Mouse (Mus musculus): ENCODE measurements around the gene Prss41. TPM values are rescaled to one million over a fixed set of nuclear protein-coding genes. Genes with fewer than 3 reads are reported as not detected.

Gene Prss41
- polyA plus RNA-seq, 1 experiment from 2014 or later = 3.1 TPM

DNA sequence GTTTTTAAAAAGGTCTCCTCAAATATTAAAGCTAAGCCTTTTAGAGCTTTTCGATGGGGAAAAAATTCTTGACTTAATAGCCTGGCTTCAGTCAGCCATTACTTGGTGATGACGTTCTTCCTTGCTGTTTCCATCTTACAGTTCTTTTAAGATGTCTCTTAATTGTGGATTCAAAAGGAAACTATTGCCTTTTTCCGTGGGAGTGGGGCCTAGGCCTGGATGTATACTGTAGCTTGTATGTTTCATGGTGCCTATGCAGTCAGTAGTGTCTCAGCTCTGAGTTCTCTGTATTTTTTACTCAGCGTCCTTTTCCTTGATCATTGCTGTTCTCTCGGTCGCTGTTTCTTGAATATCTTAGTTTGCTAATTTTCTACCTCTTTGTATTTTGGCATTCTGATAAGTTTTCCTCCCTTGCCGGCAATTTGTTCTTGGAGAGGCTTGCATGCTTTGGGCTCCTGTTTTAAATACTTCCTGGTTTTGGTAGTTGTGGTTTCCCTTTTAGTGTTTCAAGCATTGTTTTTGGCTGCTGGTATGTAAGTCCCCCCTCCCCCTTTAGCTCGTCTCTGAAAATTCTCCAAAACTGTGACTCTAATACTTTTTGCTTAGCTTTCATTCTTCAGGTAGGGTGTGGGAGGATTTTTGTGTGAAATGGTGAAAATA is 39.4 kb downstream of the Prss41 start:
- H3K9me3 ChIP-seq (replicated peaks; ENCODE audit: low read length) = no peaks in the 10 kb centered on the region
- ATAC-seq (replicated peaks; ENCODE audit: low FRiP score, low read depth) (no peak), DNase-seq (ENCODE audit: low spot score) (peak; percentile 49)
- H3K36me3 ChIP-seq (ENCODE audit: insufficient read depth, low read length) = peaks cover 19% of the 10 kb centered on the region
- no peak for TF ChIP-seq CTCF (IDR thresholded peaks at IDR 0.05; ENCODE audit: low read depth)
- H3K9ac ChIP-seq (ENCODE audit: low read depth, low read length) = peak overlapping the region; percentile 95; the same call in 1 of the 2 replicates
- H3K27ac ChIP-seq = peak overlapping the region; percentile 97; the same call in 1 of the 2 replicates
- peak overlapping the region; percentile 82 for H3K4me2 ChIP-seq (ENCODE audit: low read length)
- 1% methylated on average over 8 of the region's 8 CpGs for WGBS
- peaks cover 18% of the 10 kb centered on the region; the same call in 1 of the 2 replicates for H3K4me1 ChIP-seq (replicated peaks; ENCODE audit: insufficient read depth, low read length)
- peak overlapping the region; percentile 98 for H3K4me3 ChIP-seq (replicated peaks; ENCODE audit: low read depth, low read length)
- H3K27me3 ChIP-seq (ENCODE audit: insufficient read depth, low read length) = no peaks in the 10 kb centered on the region

DNA sequence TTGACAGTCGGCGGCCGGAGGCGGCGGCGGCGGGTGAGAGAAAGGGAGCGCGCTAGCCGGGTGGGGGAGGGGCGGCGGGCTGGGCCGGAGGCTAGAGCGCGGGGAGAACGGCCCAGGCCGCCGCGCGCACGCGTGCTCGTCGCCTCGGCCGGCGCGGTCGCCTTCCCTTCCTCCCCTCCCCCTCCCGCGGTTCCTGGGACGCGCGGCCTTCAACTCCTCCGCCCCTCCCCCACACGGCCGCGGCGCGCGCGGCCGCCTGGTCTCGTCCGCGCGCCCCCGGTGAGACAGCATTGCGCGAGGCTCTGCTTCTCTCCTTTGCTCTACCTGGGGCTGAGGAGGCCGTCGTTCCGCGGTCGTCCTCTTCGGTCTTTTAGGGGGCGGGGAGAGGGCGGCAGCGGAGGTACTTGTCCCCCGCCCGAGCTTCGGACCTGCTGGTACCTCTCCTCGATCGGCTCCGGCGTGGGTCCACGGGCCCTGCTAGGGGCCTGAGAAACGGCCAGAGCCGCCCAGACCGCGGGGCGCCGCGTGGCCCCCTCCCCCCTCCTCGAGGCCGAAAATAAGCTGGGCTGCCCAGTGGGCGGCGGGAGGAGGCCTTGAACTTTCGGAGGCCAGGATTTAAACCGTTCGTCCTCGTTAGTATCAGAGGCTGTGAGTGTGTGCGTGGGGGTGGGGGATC is 40.5 kb downstream of the Prss41 start:
- under 1% methylated on average over 40 of the region's 83 CpGs for WGBS
- Histone ChIP-seq H3K4me3 (replicated peaks; ENCODE audit: low read depth, low read length) (peak overlapping the region; percentile 98), H3K36me3 (ENCODE audit: insufficient read depth, low read length) (peaks cover 9% of the 10 kb centered on the region; the same call in 1 of the 2 replicates), H3K4me1 (replicated peaks; ENCODE audit: insufficient read depth, low read length) (peaks cover 18% of the 10 kb centered on the region; the same call in 1 of the 2 replicates), H3K9me3 (replicated peaks; ENCODE audit: low read length) (no peaks in the 10 kb centered on the region), H3K27ac (peak overlapping the region; percentile 97), H3K27me3 (ENCODE audit: insufficient read depth, low read length) (no peaks in the 10 kb centered on the region), H3K4me2 (ENCODE audit: low read length) (peak overlapping the region; percentile 82), H3K9ac (ENCODE audit: low read depth, low read length) (peak overlapping the region; percentile 95)
- no peak for TF ChIP-seq CTCF (IDR thresholded peaks at IDR 0.05; ENCODE audit: low read depth)
- DNase-seq (ENCODE audit: low spot score) = peak; percentile 81
- ATAC-seq (replicated peaks; ENCODE audit: low FRiP score, low read depth) = peak; percentile 61

DNA sequence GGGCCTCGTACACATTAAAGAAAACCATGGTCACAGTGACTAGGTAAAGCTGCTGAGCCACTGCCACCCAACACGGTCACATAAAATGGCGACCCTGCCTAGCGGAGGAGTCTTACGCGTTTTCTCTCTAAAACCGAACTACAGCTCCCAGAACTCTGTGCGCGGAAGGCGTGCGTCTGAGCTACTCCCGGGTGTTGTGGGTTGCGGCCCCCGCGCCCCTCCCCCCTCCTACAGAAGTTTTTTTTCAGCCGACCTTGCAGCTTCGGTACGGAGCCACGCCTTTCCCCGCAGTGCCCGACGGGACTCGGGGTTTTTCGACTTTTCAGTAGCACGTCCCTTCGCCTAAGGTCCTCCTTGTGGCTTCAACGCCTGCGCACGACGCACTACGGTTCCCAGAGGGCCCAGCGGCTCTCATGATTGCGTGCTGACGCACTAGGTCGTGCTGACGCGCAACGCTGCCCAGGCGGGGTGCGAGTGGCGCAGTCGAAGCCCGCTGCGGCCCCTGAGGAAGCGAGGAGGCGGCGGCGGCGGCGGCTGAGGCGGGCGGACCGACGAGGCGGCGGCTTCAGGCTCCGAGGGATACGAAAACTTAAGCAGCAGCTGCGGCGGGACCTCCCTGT is 41.1 kb downstream of the Prss41 start:
- DNase-seq (ENCODE audit: low spot score) = peak; percentile 100
- peak overlapping the region; percentile 95 for H3K9ac ChIP-seq (ENCODE audit: low read depth, low read length)
- H3K27ac ChIP-seq = peak overlapping the region; percentile 97
- no peaks in the 10 kb centered on the region for H3K9me3 ChIP-seq (replicated peaks; ENCODE audit: low read length)
- no peaks in the 10 kb centered on the region for H3K27me3 ChIP-seq (ENCODE audit: insufficient read depth, low read length)
- H3K36me3 ChIP-seq (ENCODE audit: insufficient read depth, low read length) = peaks cover 3% of the 10 kb centered on the region; the same call in 1 of the 2 replicates
- H3K4me2 ChIP-seq (ENCODE audit: low read length) = peak overlapping the region; percentile 82
- peaks cover 18% of the 10 kb centered on the region; the same call in 1 of the 2 replicates for H3K4me1 ChIP-seq (replicated peaks; ENCODE audit: insufficient read depth, low read length)
- peak overlapping the region; percentile 98 for H3K4me3 ChIP-seq (replicated peaks; ENCODE audit: low read depth, low read length)
- WGBS = 4% methylated on average over 59 of the region's 60 CpGs
- TF ChIP-seq CTCF (IDR thresholded peaks at IDR 0.05; ENCODE audit: low read depth) = no peak
- ATAC-seq (replicated peaks; ENCODE audit: low FRiP score, low read depth) = peak; percentile 98

DNA sequence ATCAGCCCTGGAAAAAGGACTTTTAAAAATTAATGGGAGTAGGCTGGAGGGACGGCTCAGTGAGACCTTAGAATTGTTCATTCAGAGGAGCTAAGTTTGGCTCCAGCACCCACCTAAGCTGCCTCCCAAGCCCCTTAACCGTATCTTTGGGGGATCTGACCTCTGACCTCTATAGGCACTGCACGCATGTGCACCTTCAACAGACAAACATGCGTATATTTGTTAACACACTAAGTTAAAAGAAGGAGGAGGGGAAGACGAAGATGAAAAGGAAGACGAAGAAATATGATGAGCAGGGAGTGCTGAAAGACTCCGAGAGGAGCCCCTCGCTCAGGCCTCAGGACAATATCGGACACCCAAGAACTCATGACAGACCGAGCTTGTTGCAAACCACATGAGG is 42.3 kb downstream of the Prss41 start:
- Histone ChIP-seq H3K9ac (ENCODE audit: low read depth, low read length) (no peak overlapping the region), H3K4me1 (replicated peaks; ENCODE audit: insufficient read depth, low read length) (peaks cover 10% of the 10 kb centered on the region; the same call in 1 of the 2 replicates), H3K36me3 (ENCODE audit: insufficient read depth, low read length) (no peaks in the 10 kb centered on the region), H3K9me3 (replicated peaks; ENCODE audit: low read length) (no peaks in the 10 kb centered on the region), H3K27me3 (ENCODE audit: insufficient read depth, low read length) (no peaks in the 10 kb centered on the region), H3K4me2 (ENCODE audit: low read length) (no peak overlapping the region), H3K4me3 (replicated peaks; ENCODE audit: low read depth, low read length) (no peak overlapping the region), H3K27ac (no peak overlapping the region)
- TF ChIP-seq CTCF (IDR thresholded peaks at IDR 0.05; ENCODE audit: low read depth) = no peak
- DNase-seq (ENCODE audit: low spot score) (no peak), ATAC-seq (replicated peaks; ENCODE audit: low FRiP score, low read depth) (no peak)
- WGBS = 93% methylated on average over 10 of the region's 10 CpGs

DNA sequence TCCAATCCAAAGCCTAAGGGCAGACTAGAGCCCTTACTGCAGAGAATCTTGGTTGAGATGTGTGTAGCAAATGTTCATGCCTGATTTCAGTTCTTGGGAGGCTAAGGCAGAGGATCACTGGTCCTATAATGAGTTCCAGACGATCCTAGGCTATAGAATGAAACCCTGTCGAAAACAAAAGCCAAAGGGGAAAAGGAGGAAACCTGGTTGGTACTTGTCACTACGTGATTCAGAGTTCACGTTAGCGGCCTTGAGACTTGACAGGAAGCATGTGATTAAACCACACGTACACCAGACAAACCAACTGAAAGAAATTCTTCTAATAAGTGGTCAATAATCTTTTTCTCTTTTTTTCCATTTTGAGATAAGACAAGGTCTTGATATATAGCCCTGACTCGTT is 46.7 kb downstream of the Prss41 start:
- 73% methylated on average over 7 of the region's 7 CpGs for WGBS

DNA sequence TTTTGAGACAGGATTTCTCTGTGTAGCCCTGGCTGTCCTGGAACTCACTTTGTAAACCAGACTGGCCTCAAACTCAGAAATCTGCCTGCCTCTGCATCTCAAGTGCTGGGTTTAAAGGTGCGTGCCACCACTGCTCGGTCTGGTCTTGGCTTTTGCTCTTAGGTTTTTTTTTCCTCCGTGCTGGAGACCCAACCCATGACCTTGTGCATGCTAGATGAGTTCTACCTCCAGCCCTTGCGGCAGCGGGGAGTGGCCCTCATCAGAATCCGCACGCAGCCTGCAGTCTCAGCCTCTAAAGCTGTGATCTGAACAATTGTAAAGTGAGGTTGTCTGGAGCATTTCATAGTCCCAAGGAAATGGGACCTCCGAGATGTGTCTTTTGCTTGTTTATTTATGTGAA is 48.6 kb downstream of the Prss41 start:
- ATAC-seq (replicated peaks; ENCODE audit: low FRiP score, low read depth) (no peak), DNase-seq (ENCODE audit: low spot score) (no peak)
- no peaks in the 10 kb centered on the region for H3K9me3 ChIP-seq (replicated peaks; ENCODE audit: low read length)
- H3K36me3 ChIP-seq (ENCODE audit: insufficient read depth, low read length) = no peaks in the 10 kb centered on the region
- 93% methylated on average over 8 of the region's 8 CpGs for WGBS
- no peak overlapping the region for H3K4me2 ChIP-seq (ENCODE audit: low read length)
- H3K27me3 ChIP-seq (ENCODE audit: insufficient read depth, low read length) = no peaks in the 10 kb centered on the region
- H3K4me1 ChIP-seq (replicated peaks; ENCODE audit: insufficient read depth, low read length) = no peaks in the 10 kb centered on the region; the same call in 1 of the 2 replicates
- no peak overlapping the region for H3K9ac ChIP-seq (ENCODE audit: low read depth, low read length)
- no peak overlapping the region for H3K4me3 ChIP-seq (replicated peaks; ENCODE audit: low read depth, low read length)
- H3K27ac ChIP-seq = no peak overlapping the region
- TF ChIP-seq CTCF (IDR thresholded peaks at IDR 0.05; ENCODE audit: low read depth) = no peak

More for the DNA sequence above, 46.7 kb downstream of the Prss41 start:
- H3K27ac ChIP-seq = no peak overlapping the region
- H3K9me3 ChIP-seq (replicated peaks; ENCODE audit: low read length) = no peaks in the 10 kb centered on the region
- H3K36me3 ChIP-seq (ENCODE audit: insufficient read depth, low read length) = no peaks in the 10 kb centered on the region
- ATAC-seq (replicated peaks; ENCODE audit: low FRiP score, low read depth) (no peak), DNase-seq (ENCODE audit: low spot score) (no peak)
- no peak overlapping the region for H3K9ac ChIP-seq (ENCODE audit: low read depth, low read length)
- H3K4me1 ChIP-seq (replicated peaks; ENCODE audit: insufficient read depth, low read length) = no peaks in the 10 kb centered on the region
- H3K4me3 ChIP-seq (replicated peaks; ENCODE audit: low read depth, low read length) = no peak overlapping the region
- no peak for TF ChIP-seq CTCF (IDR thresholded peaks at IDR 0.05; ENCODE audit: low read depth)
- H3K4me2 ChIP-seq (ENCODE audit: low read length) = no peak overlapping the region
- H3K27me3 ChIP-seq (ENCODE audit: insufficient read depth, low read length) = no peaks in the 10 kb centered on the region

Data from kidney, postnatal 0 days (tissue).